In genomic region chr15:95750038-95750437, GRCm38 (mm10) we compare ENCODE assay signal across 22 mouse cellular contexts. TPM values are rescaled to one million over a fixed set of nuclear protein-coding genes. Genes with fewer than 3 reads are reported as not detected.
DNase-seq lines count a peak whose midpoint lies in the region; ATAC-seq and TF ChIP-seq lines count a peak whose summit lies in the region.
"Had no signal": no experiment of that assay in that cellular context is flagged by ENCODE, and none has a peak within 500 bp of the region (broad histone marks: within the 10 kb centered on the region; RNA-seq: fewer than 3 reads in every experiment).

No protein-coding gene starts in this region.

- peaks cover 6% of the 10 kb centered on the region; the same call in 1 of the 2 replicates for H3K4me1 ChIP-seq in heart, embryonic 10.5 days
- H3K4me1 ChIP-seq in liver, adult 2 months (ENCODE audit: control insufficient read depth, insufficient read depth, low read length) = peaks cover 5% of the 10 kb centered on the region; the same call in 1 of the 2 replicates
- H3K4me1 ChIP-seq in liver, embryonic 11.5 days (replicated peaks; ENCODE audit: control insufficient read depth, insufficient read depth, low read length) = no peaks in the 10 kb centered on the region
- no peaks in the 10 kb centered on the region for H3K4me1 ChIP-seq in liver, postnatal 0 days (ENCODE audit: insufficient read depth)

- TF ChIP-seq EP300 in liver, postnatal 0 days (IDR thresholded peaks at IDR 0.05; ENCODE audit: low read depth) = no peak

- no peak for ATAC-seq in liver, embryonic 11.5 days (replicated peaks; ENCODE audit: low FRiP score)
- ATAC-seq in liver, postnatal 0 days = peak; percentile 84
- ATAC-seq: activated CD4-positive, CD25-positive, alpha-beta regulatory T cell, adult 4 months; CD4-positive, CD25-positive, alpha-beta regulatory T cell, adult 4 months; Patski had no signal

- no peak overlapping the region for H3K27ac ChIP-seq in heart, embryonic 10.5 days
- H3K27ac ChIP-seq in liver, adult 2 months (replicated peaks; ENCODE audit: insufficient read depth, low read depth, low read length) = peak overlapping the region; percentile 85
- no peak overlapping the region for H3K27ac ChIP-seq in liver, embryonic 11.5 days (ENCODE audit: low read depth, low read length)
- H3K27ac ChIP-seq in liver, postnatal 0 days (ENCODE audit: low read depth) = no peak overlapping the region

- H3K9me3 ChIP-seq in heart, embryonic 10.5 days = no peaks in the 10 kb centered on the region
- H3K9me3 ChIP-seq in liver, embryonic 11.5 days (ENCODE audit: control insufficient read depth, low read length) = no peaks in the 10 kb centered on the region
- no peaks in the 10 kb centered on the region for H3K9me3 ChIP-seq in liver, postnatal 0 days (ENCODE audit: low read length)

- no peak for TF ChIP-seq CTCF in liver, adult 2 months (IDR thresholded peaks at IDR 0.05; ENCODE audit: low read depth, low read length)
- TF ChIP-seq CTCF in liver, postnatal 0 days (IDR thresholded peaks at IDR 0.05; ENCODE audit: low read depth) = no peak

- peak overlapping the region; percentile 42; the same call in 1 of the 2 replicates for H3K9ac ChIP-seq in liver, adult 2 months (ENCODE audit: low read depth, low read length)
- H3K9ac ChIP-seq in liver, embryonic 11.5 days (ENCODE audit: low read depth, low read length) = no peak overlapping the region
- no peak overlapping the region for H3K9ac ChIP-seq in liver, postnatal 0 days (replicated peaks)

- no peak overlapping the region for H3K4me3 ChIP-seq in heart, embryonic 10.5 days
- peak overlapping the region; percentile 13; the same call in 1 of the 2 replicates for H3K4me3 ChIP-seq in liver, adult 2 months (ENCODE audit: insufficient read depth, low read depth, low read length)
- no peak overlapping the region for H3K4me3 ChIP-seq in liver, embryonic 11.5 days (ENCODE audit: low read depth, low read length)
- H3K4me3 ChIP-seq in liver, postnatal 0 days (ENCODE audit: low read depth, low read length) = no peak overlapping the region

- H3K79me2 ChIP-seq in liver, adult 2 months (ENCODE audit: control insufficient read depth, insufficient read depth, low read length) = no peaks in the 10 kb centered on the region

- no peak overlapping the region for H3K4me2 ChIP-seq in liver, embryonic 11.5 days
- no peak overlapping the region for H3K4me2 ChIP-seq in liver, postnatal 0 days (ENCODE audit: low read depth, low read length)

- H3K36me3 ChIP-seq in heart, embryonic 10.5 days = no peaks in the 10 kb centered on the region
- no peaks in the 10 kb centered on the region for H3K36me3 ChIP-seq in liver, adult 2 months (ENCODE audit: control insufficient read depth, insufficient read depth, low read length)
- H3K36me3 ChIP-seq in liver, embryonic 11.5 days (ENCODE audit: control insufficient read depth, insufficient read depth, low read length) = no peaks in the 10 kb centered on the region
- no peaks in the 10 kb centered on the region for H3K36me3 ChIP-seq in liver, postnatal 0 days (replicated peaks; ENCODE audit: insufficient read depth, low read length)
- H3K36me3 ChIP-seq: G1E had no signal

- TF ChIP-seq POLR2A in liver, adult 2 months (IDR thresholded peaks at IDR 0.05; ENCODE audit: extremely low read depth, insufficient read depth, low read length) = no peak

- WGBS in heart, embryonic 10.5 days = 88% methylated on average over 21 of the region's 21 CpGs
- WGBS in liver, adult 2 months = 31% methylated on average over 21 of the region's 21 CpGs
- WGBS in liver, embryonic 11.5 days = 89% methylated on average over 21 of the region's 21 CpGs
- 73% methylated on average over 21 of the region's 21 CpGs for WGBS in liver, postnatal 0 days (ENCODE audit: insufficient replicate concordance)

- peak; percentile 55 for DNase-seq in heart, embryonic 10.5 days (ENCODE audit: low spot score)
- DNase-seq in heart, adult 8-10 months (ENCODE audit: low spot score) = no peak
- peak; percentile 86 for DNase-seq in liver, adult 2 months (ENCODE audit: extremely low read depth, low read depth, low spot score)
- no peak for DNase-seq in liver, embryonic 11.5 days (ENCODE audit: low spot score)
- DNase-seq in liver, postnatal 0 days = no peak
- DNase-seq in liver = no peak
- DNase-seq in testis, postnatal 10 days (ENCODE audit: low spot score) = peak; percentile 24
- DNase-seq in testis, postnatal 14 days (ENCODE audit: low spot score) = no peak
- DNase-seq: adrenal gland, adult 2 months; adrenal gland, adult 8-10 months; adrenal gland, postnatal 10 days; adrenal gland, postnatal 14 days; adrenal gland, postnatal 25 days; adrenal gland, postnatal 36 days; B cell, adult 2 months; cerebellum, adult 11 months; cerebellum, adult 11-12 months had no signal

- H3K27me3 ChIP-seq in heart, embryonic 10.5 days (ENCODE audit: insufficient read depth, poor library complexity, severe bottlenecking) = no peaks in the 10 kb centered on the region
- no peaks in the 10 kb centered on the region for H3K27me3 ChIP-seq in liver, adult 2 months (ENCODE audit: control insufficient read depth, insufficient read depth, low read length)
- H3K27me3 ChIP-seq in liver, embryonic 11.5 days (replicated peaks; ENCODE audit: control insufficient read depth, insufficient read depth, low read length) = no peaks in the 10 kb centered on the region
- no peaks in the 10 kb centered on the region for H3K27me3 ChIP-seq in liver, postnatal 0 days (ENCODE audit: insufficient read depth, low read length)
- H3K27me3 ChIP-seq: CH12.LX, Patski had no signal

RNA-seq across cellular contexts. Expression of gene Ano6, which starts 40.6 kb away (rescaled TPM):
- polyA plus RNA-seq in heart, embryonic 10.5 days (2016; fragmentation: Nextera tagmentation; extraction: Ambion mirVana) = 40.8 and 44.4 TPM in 2 replicates
- 10 to 100 TPM; 17.7 to 21.2 (median 19.1) TPM for total RNA-seq in heart, adult 8-10 months (2022)
- 4.1 and 6.3 TPM in 2 replicates for total RNA-seq in liver, adult 2 months (2014; rRNA removed)
- polyA plus RNA-seq in liver, adult 2 months (2012; rRNA removed) = 1.9 and 3.3 TPM in 2 replicates
- 28.3 and 30.1 TPM in 2 replicates for polyA plus RNA-seq in liver, embryonic 11.5 days (2014; fragmentation: Nextera tagmentation; extraction: Ambion mirVana)
- 6.0 and 6.9 TPM in 2 replicates for polyA plus RNA-seq in liver, postnatal 0 days (2015; fragmentation: Nextera tagmentation; extraction: Ambion mirVana)

Comparison
In these comparisons a context has a peak if more than half of its experiments do, and no peak if none do; other contexts are left out.
1. DNase-seq: peak in heart, embryonic 10.5 days (single experiment), liver, adult 2 months (single experiment) and testis, postnatal 10 days (single experiment); none in heart, adult 8-10 months (single experiment), liver, embryonic 11.5 days (single experiment), liver, postnatal 0 days (single experiment), liver (single experiment) and testis, postnatal 14 days (single experiment).